Mouse (Mus musculus) MEL-GATA-1-ER (cell line): ENCODE data around the gene Plcb1.

Source experiments
- DNase-seq: peaks from one replicate; pipeline ENCODE4 v3.0.0-alpha.2; 2012; ENCODE audit warnings: low read depth; ENCODE audit errors: extremely low read depth

Gene Plcb1

DNA sequence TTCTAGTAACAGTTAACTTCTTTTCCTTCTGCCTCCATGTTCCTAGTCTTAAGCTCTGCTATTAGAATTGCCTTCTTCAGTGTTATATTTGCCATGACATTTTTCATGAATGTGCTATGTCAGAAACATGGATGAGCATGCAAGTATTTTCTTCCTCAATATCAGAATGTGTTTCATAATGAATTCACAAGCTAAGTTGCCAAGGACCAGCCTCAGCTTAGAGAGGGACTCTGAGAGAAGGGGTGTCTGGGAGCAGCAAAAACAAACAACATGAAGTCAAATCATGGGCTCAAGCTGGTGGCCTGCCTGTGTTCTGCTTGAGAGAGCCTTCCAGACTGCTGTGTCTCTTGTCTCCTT lies 718.1 kb downstream of the Plcb1 start:
- DNase-seq, result no peak

DNA sequence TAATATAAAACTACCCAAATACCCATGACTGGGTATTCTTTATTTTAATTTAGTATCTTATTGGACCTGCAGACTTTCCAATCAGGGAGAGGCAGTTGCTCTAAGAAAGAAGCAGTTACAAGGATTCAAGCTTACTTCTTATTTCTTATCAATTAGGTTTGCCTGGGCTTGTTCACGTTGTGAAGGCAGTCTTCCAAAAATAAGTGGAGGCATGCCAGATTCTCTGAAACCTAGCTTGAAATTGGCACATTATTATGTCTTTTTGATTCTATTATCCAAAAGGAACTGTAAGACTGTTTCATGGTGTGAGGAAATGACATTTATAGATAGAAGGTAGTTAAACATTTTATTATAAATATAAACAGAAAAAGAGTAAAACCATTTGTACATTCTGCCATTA lies 721.2 kb downstream of the Plcb1 start:
- DNase-seq, result no peak

DNA sequence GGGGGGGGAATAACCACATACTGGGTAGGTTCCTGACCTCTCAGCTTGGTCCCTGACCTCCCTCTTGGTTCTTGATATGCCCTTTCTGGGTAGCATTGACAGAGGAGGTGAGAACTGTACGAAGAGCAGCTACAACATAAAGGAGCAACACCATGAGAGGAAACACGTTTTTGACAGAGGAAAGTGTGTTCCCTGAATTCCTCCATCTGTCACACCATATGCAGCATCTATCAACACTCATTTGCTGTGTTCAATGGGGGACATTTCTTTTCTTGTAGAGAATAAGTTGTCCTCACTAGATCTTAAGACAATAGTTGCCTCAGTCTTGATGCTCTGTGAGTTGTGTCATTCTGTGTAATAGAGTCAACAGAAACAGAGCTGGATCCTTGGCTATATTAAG lies 733.1 kb downstream of the Plcb1 start:
- DNase-seq, result no peak
